Mouse (Mus musculus) G1E-ER4 (cell line): ENCODE data around the gene Vps54. TPM values are rescaled to one million over a fixed set of nuclear protein-coding genes. Genes with fewer than 3 reads are reported as not detected.

ENCODE experiments used
- GATA1 ChIP-seq: IDR thresholded peaks from one replicate; pipeline ENCODE4 v1.8.0; 2012; ENCODE audit warnings: low read length, inconsistent platforms
- polyA plus RNA-seq: library from polyadenylated mRNA; stranded (reverse); fragments of >175 nt; gene quantifications from 2 replicates; pipeline ENCODE4 v1.2.3, GENCODE M21; 2012

Gene Vps54
- polyA plus RNA-seq: 1.1 and 1.7 TPM in 2 replicates

DNA sequence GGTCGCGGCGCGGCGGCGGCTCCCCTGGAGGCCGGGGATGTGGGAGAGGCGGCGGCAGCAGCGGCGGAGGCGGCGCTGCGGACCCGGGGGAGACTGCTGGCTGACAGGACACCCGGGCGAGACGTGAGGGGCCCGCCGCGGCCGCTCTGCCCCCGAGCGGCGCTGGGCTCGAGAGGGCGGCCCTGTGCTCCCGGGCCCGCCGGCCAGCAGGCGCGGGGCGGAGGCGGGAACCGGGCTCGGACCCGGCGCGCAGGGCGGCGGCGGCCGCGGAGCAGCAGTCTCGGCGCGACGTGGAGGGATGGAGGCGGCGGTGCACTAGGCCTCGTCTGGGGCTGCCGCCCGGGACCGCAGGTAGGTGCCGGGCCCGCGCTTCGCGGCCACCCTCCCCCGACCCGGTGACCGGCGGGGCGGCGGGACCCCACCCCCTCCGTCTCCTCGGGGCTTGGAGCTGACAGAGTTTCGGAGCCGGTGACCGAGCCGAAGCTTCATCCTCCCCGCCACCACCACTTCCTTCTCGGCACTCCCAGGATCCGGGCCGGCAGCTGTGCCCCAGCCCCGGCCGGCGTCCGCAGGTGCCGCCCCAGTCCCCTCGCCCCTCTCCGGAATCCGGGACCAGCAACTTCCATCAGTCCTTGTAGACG is at the start of gene Vps54:
Vps54 (plus strand) TSS at position 261 of the 641 bp plus-strand sequence.
- TF ChIP-seq GATA1: no peak

DNA sequence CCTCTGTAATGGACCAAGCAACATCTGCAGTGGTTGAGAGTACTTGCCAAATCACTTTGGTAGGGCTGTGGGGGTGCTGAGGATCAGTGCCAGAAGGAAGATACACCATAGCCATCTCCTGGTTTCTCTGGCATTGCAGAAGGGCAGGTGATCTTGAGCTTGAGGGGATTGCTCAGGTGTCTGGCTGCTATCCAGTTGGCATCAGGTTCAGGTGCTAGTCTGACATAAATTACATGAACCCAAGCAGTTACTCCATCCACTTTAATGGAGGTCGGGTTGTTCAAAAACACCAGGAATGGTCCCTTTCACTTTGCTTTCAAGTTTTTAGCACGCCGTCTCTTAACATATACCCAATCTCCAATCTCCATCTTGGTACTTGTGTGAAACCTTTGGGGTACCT is 44.2 kb upstream of the Vps54 start:
- no peak for TF ChIP-seq GATA1

DNA sequence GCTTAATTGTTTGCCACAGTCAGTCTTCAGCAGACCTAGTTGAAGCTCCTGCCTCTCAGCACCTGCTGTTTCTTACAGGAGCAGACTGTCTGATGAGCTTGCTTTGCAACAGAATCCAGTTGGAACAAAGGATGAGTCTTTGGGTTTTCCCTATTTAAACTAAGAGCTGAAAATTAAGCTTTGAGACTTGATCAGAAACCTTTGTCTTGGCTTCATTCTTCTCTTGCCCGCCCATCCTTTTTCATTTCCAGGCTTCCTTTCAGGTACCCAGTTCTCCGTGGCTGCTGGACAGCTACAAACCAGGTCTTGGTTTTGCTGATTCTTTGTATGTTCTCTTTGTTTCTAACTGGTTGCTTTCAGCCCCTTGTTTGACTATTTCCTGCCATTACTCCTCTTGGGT is 30.0 kb upstream of the Vps54 start:
- TF ChIP-seq GATA1: no peak

DNA sequence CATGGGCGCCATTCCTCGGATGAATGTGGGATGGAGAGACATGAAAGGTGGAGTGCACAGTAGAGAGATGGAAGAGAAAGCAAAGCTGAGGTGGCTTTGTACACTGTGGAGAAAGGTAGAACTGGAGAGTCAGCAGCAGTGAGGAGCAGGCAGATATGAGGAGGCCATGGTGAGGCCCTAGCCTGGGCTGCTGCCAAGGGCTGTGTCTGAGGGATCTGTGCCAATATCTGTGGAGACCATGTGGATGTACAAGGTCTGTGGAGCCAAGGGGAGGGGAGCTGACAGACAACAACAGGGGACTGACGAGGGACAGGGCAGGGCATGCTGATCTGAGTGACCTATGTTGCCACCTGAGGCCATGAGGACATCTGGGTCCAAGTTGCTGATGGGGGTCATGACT is 21.7 kb upstream of the Vps54 start:
- TF ChIP-seq GATA1: no peak

DNA sequence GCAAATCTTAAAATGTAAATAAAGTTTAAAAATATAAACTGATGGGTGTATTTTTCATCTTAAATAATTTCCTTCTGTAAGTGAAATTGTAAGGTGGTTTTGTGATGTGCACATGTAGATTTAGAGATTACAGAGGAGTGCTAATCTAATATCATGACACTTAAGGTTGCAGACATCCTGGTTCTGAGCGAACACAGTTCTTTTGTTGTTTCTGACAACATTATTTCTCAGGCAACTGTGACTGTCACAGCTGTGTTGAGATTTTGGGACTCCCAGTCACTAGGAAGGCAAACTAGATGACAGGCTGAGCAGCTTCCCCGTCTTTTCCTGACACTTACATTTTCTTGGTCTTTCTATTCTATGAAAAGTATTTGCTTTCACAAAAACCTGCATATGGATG is 19.8 kb upstream of the Vps54 start:
- TF ChIP-seq GATA1: no peak

DNA sequence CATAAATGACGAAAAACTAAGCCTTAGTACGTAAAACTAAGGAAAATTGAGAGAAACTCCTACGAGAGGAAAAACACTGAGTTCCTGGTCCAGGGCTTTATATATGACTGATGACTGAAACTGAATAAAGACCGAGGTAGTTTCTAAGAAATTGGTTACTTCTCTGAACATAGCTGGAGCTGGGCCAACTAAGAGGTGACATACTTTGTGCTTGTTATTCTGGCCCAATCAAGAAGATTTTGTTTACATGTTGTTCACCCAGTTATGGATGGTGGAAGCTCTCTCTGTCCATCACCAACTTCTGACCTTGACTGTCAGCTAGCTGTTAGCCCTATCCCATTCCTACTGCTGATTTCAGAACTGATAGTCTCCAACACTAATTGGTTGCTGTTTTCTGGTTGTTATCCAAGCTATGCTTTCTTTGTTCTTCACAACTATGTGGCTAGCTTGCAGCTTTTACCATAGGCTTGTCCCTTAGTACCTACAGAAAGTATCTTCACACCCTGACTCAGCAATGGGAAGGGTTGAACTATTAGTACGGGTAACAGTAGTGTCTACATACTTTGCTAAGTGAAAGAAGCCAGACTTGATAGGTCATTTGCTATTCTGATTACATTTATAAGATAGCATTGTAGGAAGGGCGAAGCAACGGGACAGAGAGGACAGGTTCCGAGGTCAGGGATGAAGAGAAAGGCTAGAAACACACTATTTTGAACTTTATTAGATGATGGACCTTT is 19.1 kb upstream of the Vps54 start:
- no peak for TF ChIP-seq GATA1

DNA sequence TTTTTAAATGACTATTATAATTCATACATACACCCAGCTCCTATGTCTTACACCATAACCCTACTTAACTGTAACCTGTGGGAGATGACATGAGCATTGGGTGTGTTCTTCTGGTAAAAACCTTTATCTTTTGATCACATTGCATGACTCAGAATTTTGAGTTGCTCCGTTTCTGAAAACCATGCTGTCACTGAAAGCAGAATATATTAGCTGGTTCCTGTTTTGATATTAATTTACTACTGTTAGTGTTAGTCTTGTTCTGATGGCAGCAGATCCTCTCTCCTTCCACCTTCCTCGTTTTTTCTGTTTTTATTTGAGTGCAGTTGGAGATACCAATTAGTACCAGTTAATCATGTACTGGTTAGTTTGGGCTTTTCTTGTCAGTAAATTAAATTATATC is 18.3 kb upstream of the Vps54 start:
- no peak for TF ChIP-seq GATA1

DNA sequence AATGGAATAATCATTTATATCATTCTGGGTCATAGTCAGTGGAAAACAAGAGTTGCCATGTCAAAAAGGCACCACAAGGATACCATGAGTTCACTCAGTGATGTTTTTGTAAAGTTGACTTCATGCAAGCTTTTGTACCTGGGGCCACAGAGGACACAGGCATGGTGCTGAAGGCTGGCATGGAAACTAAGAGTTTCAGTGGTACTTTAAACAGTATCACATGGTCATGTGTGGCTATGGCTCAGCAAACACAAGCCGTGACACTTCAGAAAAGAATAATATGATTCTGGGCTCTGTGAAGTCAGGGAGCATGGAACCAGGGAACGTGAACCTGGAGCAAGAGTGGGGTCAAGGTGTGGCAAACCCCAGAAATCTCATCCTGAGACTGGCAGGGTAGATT is 17.7 kb upstream of the Vps54 start:
- TF ChIP-seq GATA1: no peak

DNA sequence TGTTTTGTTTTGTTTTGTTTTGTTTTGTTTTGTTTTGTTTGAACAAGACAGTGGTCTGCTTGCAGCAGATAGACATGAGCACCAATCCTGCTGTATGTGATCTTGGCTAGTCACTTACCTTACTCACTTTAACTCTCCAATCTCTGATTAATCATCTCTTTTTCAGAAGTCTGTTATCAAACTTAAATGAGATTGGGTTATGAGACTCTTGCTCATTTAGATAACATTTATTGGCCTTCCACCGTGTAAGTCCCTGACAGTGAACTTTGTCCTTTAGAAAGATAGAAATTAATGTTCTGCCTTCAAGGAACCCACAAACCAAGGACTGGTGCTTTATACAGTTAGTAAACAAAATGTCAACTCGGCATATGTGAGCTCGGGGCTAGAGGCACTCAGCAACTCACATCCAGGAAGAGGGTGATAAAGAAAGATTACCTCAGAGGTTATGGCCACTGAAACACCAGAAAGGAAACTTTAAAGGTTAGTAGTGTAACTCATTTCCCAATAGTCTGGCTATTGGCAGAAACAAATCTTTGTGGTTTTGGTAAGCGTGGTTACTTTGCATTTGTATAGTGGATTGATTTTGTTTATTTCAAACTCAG is 16.4 kb upstream of the Vps54 start:
- TF ChIP-seq GATA1: no peak

DNA sequence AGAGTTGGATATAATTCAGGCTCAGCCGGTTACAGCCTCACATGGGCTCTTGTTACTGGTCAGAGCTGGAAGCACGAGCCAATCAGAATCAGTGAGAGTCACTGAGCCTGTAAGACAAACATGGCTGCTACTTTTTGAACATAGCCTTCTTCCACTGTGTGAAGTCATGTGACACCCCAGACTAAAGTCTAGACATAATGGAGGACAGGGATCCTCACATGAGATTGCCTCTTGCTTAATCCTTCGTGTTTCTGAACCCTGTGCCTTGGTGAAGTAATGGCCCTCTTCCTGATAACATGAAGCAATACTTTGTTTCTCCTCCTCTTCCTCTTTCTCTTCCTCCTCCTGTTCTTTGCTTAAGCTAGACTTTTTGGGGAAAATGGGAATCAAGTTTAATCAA is 15.5 kb upstream of the Vps54 start:
- TF ChIP-seq GATA1: no peak

DNA sequence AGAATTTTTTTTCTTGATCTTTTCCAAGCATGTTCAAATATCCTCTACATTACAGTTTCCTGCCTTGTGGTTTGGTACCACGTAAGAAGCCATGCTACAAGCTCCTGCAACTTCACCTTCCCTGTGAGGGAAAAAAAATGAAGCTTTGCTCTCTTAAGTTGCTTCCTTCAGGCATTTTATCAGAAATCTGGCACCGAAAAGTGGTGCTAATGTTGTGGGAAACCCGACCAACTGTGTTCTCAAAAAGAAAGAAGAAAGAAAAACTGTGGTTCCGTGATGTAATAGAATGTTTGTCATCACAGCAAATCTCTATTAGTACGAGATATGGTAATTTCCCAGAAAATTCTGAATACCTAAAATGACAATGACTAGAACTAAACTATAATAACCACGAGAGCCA is 15.0 kb upstream of the Vps54 start:
- TF ChIP-seq GATA1: no peak

DNA sequence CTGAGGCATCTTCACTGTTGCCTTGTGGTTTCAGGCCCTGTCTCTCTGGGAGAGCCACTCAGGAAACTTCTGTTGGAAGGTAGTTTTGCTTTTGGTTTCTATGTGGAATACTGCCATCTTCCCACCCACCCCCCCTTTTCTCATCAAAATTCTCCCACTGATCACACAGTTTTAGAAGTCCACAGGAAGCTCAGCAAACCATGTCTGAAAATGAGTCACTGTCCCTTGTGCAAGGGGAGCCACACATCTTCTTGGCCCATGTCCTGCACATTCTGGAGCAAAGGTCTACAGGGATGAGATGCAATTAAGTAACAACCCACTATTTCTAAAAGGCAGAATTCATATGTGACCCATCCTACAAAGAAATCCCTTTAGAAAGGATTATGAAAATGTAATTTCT is 14.6 kb upstream of the Vps54 start:
- TF ChIP-seq GATA1: no peak

DNA sequence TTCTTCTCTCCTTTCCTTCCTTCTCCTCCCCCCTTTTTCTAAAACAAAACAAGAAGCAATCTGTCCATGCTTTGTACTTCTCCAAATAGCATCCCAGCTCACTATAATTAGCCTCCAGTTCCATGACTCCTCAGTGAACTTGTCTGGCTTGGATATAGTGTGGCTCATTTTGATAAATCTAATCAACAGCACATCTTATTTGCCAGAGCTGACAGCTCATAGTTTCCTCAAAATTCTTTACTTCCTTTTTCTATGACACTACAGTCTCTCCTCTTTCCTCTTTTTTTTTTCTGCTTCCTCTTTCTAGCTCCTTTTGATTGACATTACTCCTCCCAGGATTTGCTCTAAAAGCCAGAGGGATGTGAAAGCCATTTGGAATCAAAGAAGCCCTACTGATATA is 14.1 kb upstream of the Vps54 start:
- no peak for TF ChIP-seq GATA1

DNA sequence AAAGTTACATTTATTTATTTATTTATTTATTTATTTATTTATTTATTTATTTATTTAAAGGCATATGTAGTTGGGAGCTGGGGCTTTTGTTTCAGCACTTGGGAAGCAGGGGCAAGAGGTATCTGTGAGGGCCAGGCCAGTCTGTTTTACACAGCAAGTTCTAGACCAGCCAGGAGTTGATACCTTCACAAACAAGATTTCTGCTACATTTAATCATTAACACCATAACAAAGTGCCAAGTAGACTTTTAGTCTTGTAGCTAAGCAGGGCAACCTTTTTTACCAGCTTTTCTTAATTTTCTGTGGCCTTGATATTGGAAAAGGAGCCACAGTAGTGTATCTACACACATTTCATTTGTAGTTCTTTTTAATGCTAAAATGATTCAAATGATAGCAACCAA is 3.7 kb upstream of the Vps54 start:
- TF ChIP-seq GATA1: no peak

DNA sequence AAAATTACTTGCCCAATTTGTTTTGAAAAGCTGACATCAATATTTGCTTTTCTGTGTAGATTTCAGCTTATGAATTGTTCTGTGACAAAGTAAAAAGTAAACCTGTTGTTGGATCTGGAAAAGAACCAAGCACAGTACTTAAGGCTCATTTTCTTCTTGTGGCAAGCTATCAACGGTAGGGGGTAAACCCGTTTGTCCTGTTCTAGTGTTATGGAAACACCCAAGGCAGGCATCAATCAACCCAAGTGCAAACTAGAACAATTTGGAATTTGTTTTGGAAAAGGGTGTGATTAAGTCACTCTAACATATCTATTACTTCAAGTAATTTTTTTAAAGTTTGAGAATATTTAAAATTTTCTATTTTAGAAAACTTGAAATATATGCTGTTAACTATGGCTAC is 3.3 kb upstream of the Vps54 start:
- TF ChIP-seq GATA1: no peak

DNA sequence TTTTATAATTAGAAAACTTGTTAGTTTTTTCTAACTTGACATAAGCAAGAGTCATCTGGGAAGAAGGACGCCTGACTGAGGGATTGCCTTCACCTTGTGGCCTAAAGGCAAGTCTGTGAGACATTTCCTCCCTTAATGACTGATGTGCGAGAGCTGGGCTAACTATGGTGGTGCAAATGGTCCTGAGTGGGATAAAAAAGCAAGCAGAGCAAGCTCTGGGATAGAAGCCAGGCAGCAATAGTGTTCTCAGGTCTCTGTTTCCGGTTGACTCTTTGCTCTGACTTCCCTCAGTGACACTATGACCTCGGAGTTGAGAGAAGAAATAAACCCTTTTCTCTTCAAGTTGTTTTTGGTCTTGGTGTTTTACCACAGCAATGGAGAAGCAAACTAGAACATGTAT is 2.1 kb upstream of the Vps54 start:
- no peak for TF ChIP-seq GATA1
